Mouse (Mus musculus): Measurements from ENCODE around the gene Emid1. TPM values are rescaled to one million over a fixed set of nuclear protein-coding genes. Genes with fewer than 3 reads are reported as not detected.

Emid1 gene
- total RNA-seq (2014; rRNA removed), result 4.8 and 10.8 TPM in 2 replicates
- 14.5 and 16.9 TPM in 2 replicates for polyA plus RNA-seq (2015; fragmentation: Nextera tagmentation; extraction: Ambion mirVana)

GRCm38 (mm10) chr11:5151680-5152337, at the start of gene Emid1:
Gene Emid1 (minus strand): TSS chr11:5152257.
- WGBS, result 3% methylated on average over 31 of the region's 53 CpGs
- H3K4me2 ChIP-seq (ENCODE audit: low read depth, low read length, poor library complexity, severe bottlenecking), result peak within 1 kb of the TSS; percentile 91
- DNase-seq (ENCODE audit: low spot score), result no peak
- peak within 1 kb of the TSS; percentile 50 for H3K4me3 ChIP-seq (ENCODE audit: low read depth, low read length)
- peak within 1 kb of the TSS; percentile 74 for H3K9ac ChIP-seq (replicated peaks; ENCODE audit: low read length, poor library complexity, severe bottlenecking)
- H3K9me3 ChIP-seq (ENCODE audit: low read length), result no peaks in the 10 kb centered on the region
- no peaks in the 10 kb centered on the region for H3K4me1 ChIP-seq (ENCODE audit: insufficient read depth, low read length)
- ATAC-seq (ENCODE audit: low FRiP score), result peak; percentile 41; the same call in 1 of the 2 replicates
- H3K27ac ChIP-seq (ENCODE audit: low read depth, low read length), result no peak within 1 kb of the TSS
- no peak for TF ChIP-seq CTCF (IDR thresholded peaks at IDR 0.05)
- H3K27me3 ChIP-seq (ENCODE audit: insufficient read depth, low read length), result peaks cover 5% of the 10 kb centered on the region; the same call in 1 of the 2 replicates
- no peaks in the 10 kb centered on the region for H3K36me3 ChIP-seq (ENCODE audit: insufficient read depth, low read length)

- ATAC-seq (ENCODE audit: low FRiP score) (no peak), DNase-seq (ENCODE audit: low spot score) (no peak)
- Histone ChIP-seq H3K36me3 (ENCODE audit: insufficient read depth, low read length) (no peaks in the 10 kb centered on the region), H3K27me3 (ENCODE audit: insufficient read depth, low read length) (no peaks in the 10 kb centered on the region), H3K4me3 (ENCODE audit: low read depth, low read length) (no peak overlapping the region), H3K4me2 (ENCODE audit: low read depth, low read length, poor library complexity, severe bottlenecking) (no peak overlapping the region), H3K9me3 (ENCODE audit: low read length) (no peaks in the 10 kb centered on the region), H3K4me1 (ENCODE audit: insufficient read depth, low read length) (no peaks in the 10 kb centered on the region), H3K9ac (replicated peaks; ENCODE audit: low read length, poor library complexity, severe bottlenecking) (no peak overlapping the region), H3K27ac (ENCODE audit: low read depth, low read length) (no peak overlapping the region)
- WGBS, result 100% methylated on average over 2 of the region's 2 CpGs
- no peak for TF ChIP-seq CTCF (IDR thresholded peaks at IDR 0.05)
These were observed 47.8 kb upstream of the Emid1 start for GRCm38 (mm10) chr11:5199879-5200278.

GRCm38 (mm10) chr11:5197068-5197467, 45.0 kb upstream of the Emid1 start:
- H3K4me1 ChIP-seq (ENCODE audit: insufficient read depth, low read length), result no peaks in the 10 kb centered on the region
- H3K36me3 ChIP-seq (ENCODE audit: insufficient read depth, low read length), result no peaks in the 10 kb centered on the region
- TF ChIP-seq CTCF (IDR thresholded peaks at IDR 0.05), result no peak
- no peaks in the 10 kb centered on the region for H3K27me3 ChIP-seq (ENCODE audit: insufficient read depth, low read length)
- no peak overlapping the region for H3K4me3 ChIP-seq (ENCODE audit: low read depth, low read length)
- no peak overlapping the region for H3K9ac ChIP-seq (replicated peaks; ENCODE audit: low read length, poor library complexity, severe bottlenecking)
- 86% methylated on average over 5 of the region's 5 CpGs for WGBS
- H3K4me2 ChIP-seq (ENCODE audit: low read depth, low read length, poor library complexity, severe bottlenecking), result no peak overlapping the region
- no peaks in the 10 kb centered on the region for H3K9me3 ChIP-seq (ENCODE audit: low read length)
- no peak overlapping the region for H3K27ac ChIP-seq (ENCODE audit: low read depth, low read length)
- DNase-seq (ENCODE audit: low spot score), result no peak
- 0 out of 2 replicates have a peak, but pooled peaks have one; percentile 8 for ATAC-seq (ENCODE audit: low FRiP score)

- H3K4me1 ChIP-seq (ENCODE audit: insufficient read depth, low read length), result no peaks in the 10 kb centered on the region
- no peak overlapping the region for H3K9ac ChIP-seq (replicated peaks; ENCODE audit: low read length, poor library complexity, severe bottlenecking)
- no peaks in the 10 kb centered on the region for H3K36me3 ChIP-seq (ENCODE audit: insufficient read depth, low read length)
- H3K4me2 ChIP-seq (ENCODE audit: low read depth, low read length, poor library complexity, severe bottlenecking), result no peak overlapping the region
- H3K27me3 ChIP-seq (ENCODE audit: insufficient read depth, low read length), result no peaks in the 10 kb centered on the region
- ATAC-seq (ENCODE audit: low FRiP score) (no peak), DNase-seq (ENCODE audit: low spot score) (no peak)
- H3K9me3 ChIP-seq (ENCODE audit: low read length), result no peaks in the 10 kb centered on the region
- no peak overlapping the region for H3K27ac ChIP-seq (ENCODE audit: low read depth, low read length)
- H3K4me3 ChIP-seq (ENCODE audit: low read depth, low read length), result no peak overlapping the region
- 61% methylated on average over 7 of the region's 7 CpGs for WGBS
- no peak for TF ChIP-seq CTCF (IDR thresholded peaks at IDR 0.05)
These were observed 44.5 kb upstream of the Emid1 start for GRCm38 (mm10) chr11:5196583-5196982.

GRCm38 (mm10) chr11:5193576-5193881, 41.5 kb upstream of the Emid1 start:
- Histone ChIP-seq H3K27ac (ENCODE audit: low read depth, low read length) (no peak overlapping the region), H3K9me3 (ENCODE audit: low read length) (no peaks in the 10 kb centered on the region), H3K4me2 (ENCODE audit: low read depth, low read length, poor library complexity, severe bottlenecking) (no peak overlapping the region), H3K4me3 (ENCODE audit: low read depth, low read length) (no peak overlapping the region), H3K9ac (replicated peaks; ENCODE audit: low read length, poor library complexity, severe bottlenecking) (no peak overlapping the region), H3K36me3 (ENCODE audit: insufficient read depth, low read length) (no peaks in the 10 kb centered on the region), H3K27me3 (ENCODE audit: insufficient read depth, low read length) (no peaks in the 10 kb centered on the region), H3K4me1 (ENCODE audit: insufficient read depth, low read length) (no peaks in the 10 kb centered on the region)
- no peak for TF ChIP-seq CTCF (IDR thresholded peaks at IDR 0.05)
- WGBS, result 85% methylated on average over 1 of the region's 1 CpGs
- DNase-seq (ENCODE audit: low spot score) (no peak), ATAC-seq (ENCODE audit: low FRiP score) (no peak)

- TF ChIP-seq CTCF (IDR thresholded peaks at IDR 0.05), result no peak
- ATAC-seq (ENCODE audit: low FRiP score), result no peak
- WGBS, result 89% methylated on average over 8 of the region's 8 CpGs
- Histone ChIP-seq H3K4me1 (ENCODE audit: insufficient read depth, low read length) (no peaks in the 10 kb centered on the region), H3K9me3 (ENCODE audit: low read length) (no peaks in the 10 kb centered on the region), H3K36me3 (ENCODE audit: insufficient read depth, low read length) (no peaks in the 10 kb centered on the region), H3K4me3 (ENCODE audit: low read depth, low read length) (no peak overlapping the region), H3K27ac (ENCODE audit: low read depth, low read length) (no peak overlapping the region), H3K9ac (replicated peaks; ENCODE audit: low read length, poor library complexity, severe bottlenecking) (no peak overlapping the region), H3K4me2 (ENCODE audit: low read depth, low read length, poor library complexity, severe bottlenecking) (no peak overlapping the region), H3K27me3 (ENCODE audit: insufficient read depth, low read length) (no peaks in the 10 kb centered on the region)
- DNase-seq (ENCODE audit: low spot score), result no peak
These were observed 41.0 kb upstream of the Emid1 start for GRCm38 (mm10) chr11:5192840-5193575.

Measured in midbrain, postnatal 0 days (tissue).